Comparison of ENCODE assay signal across 27 mouse cellular contexts in genomic region chr9:45318855-45319254, GRCm38 (mm10). TPM values are rescaled to one million over a fixed set of nuclear protein-coding genes. Genes with fewer than 3 reads are reported as not detected.
A peak's percentile ranks its signal among the peaks of the same experiment; 100 is the strongest.
DNase-seq lines count a peak whose midpoint lies in the region; ATAC-seq and TF ChIP-seq lines count a peak whose summit lies in the region.
"Had no signal": no experiment of that assay in that cellular context is flagged by ENCODE, and none has a peak within 500 bp of the region (broad histone marks: within the 10 kb centered on the region; RNA-seq: fewer than 3 reads in every experiment).

TSS of gene Tmprss13 (plus strand) at chr9:45319100.

- no peaks in the 10 kb centered on the region for H3K4me1 ChIP-seq in lung, adult 2 months (ENCODE audit: control insufficient read depth, insufficient read depth, low read length)
- H3K4me1 ChIP-seq in embryonic facial prominence, embryonic 15.5 days, result peaks cover 11% of the 10 kb centered on the region
- no peaks in the 10 kb centered on the region for H3K4me1 ChIP-seq in forebrain, embryonic 16.5 days (replicated peaks; ENCODE audit: control insufficient read depth, insufficient read depth, low read length)
- H3K4me1 ChIP-seq: liver, embryonic 13.5 days; neural tube, embryonic 15.5 days had no signal

- H3K4me3 ChIP-seq in lung, adult 2 months (replicated peaks; ENCODE audit: extremely low read depth, low read depth, low read length), result no peak within 1 kb of the TSS
- peak within 1 kb of the TSS; percentile 32 for H3K4me3 ChIP-seq in embryonic facial prominence, embryonic 15.5 days (replicated peaks)
- no peak within 1 kb of the TSS for H3K4me3 ChIP-seq in forebrain, embryonic 16.5 days (replicated peaks; ENCODE audit: low read length)
- H3K4me3 ChIP-seq: erythroblast, embryonic 14.5 days; liver, embryonic 13.5 days; myocyte; neural tube, embryonic 15.5 days had no signal

- no peak for ATAC-seq in embryonic facial prominence, embryonic 15.5 days (ENCODE audit: insufficient number of reproducible peaks, low FRiP score, low TSS enrichment, low read depth)
- ATAC-seq in forebrain, embryonic 16.5 days, result no peak
- ATAC-seq: CD4-positive, CD25-positive, alpha-beta regulatory T cell, adult 4 months; forebrain, embryonic 14.5 days had no signal

- peak; percentile 36 for DNase-seq in adrenal gland, postnatal 14 days
- no peak for DNase-seq in adrenal gland, adult 2 months
- peak; percentile 20 for DNase-seq in lung, adult 2 months
- no peak for DNase-seq in lung, postnatal 10 days
- DNase-seq in urinary bladder, postnatal 14 days (ENCODE audit: low spot score), result peak; percentile 80
- DNase-seq in Muller cell, postnatal 12 days (ENCODE audit: inconsistent ontology term), result no peak
- DNase-seq: adrenal gland, postnatal 25 days; cerebellum, adult 2 months; heart, postnatal 14 days; liver, embryonic 13.5 days; midbrain, embryonic 14.5 days; right cerebral cortex, postnatal 4 days had no signal

- peak within 1 kb of the TSS; percentile 29 for H3K4me2 ChIP-seq in embryonic facial prominence, embryonic 15.5 days (replicated peaks)
- H3K4me2 ChIP-seq in forebrain, embryonic 16.5 days (ENCODE audit: low read length), result no peak within 1 kb of the TSS
- H3K4me2 ChIP-seq: heart, embryonic 11.5 days; hindbrain, embryonic 14.5 days; liver, embryonic 13.5 days; neural tube, embryonic 15.5 days had no signal

- no peaks in the 10 kb centered on the region for H3K36me3 ChIP-seq in embryonic facial prominence, embryonic 15.5 days
- no peaks in the 10 kb centered on the region for H3K36me3 ChIP-seq in forebrain, embryonic 16.5 days (ENCODE audit: control insufficient read depth, insufficient read depth)
- H3K36me3 ChIP-seq: liver, embryonic 13.5 days; neural tube, embryonic 15.5 days had no signal

- no peaks in the 10 kb centered on the region for H3K9me3 ChIP-seq in embryonic facial prominence, embryonic 15.5 days (replicated peaks)
- no peaks in the 10 kb centered on the region for H3K9me3 ChIP-seq in forebrain, embryonic 16.5 days (ENCODE audit: control insufficient read depth, low read length)
- H3K9me3 ChIP-seq: liver, embryonic 13.5 days; neural tube, embryonic 15.5 days had no signal

- WGBS in lung, adult 2 months, result 24% methylated on average over 14 of the region's 14 CpGs
- 27% methylated on average over 14 of the region's 14 CpGs for WGBS in embryonic facial prominence, embryonic 15.5 days
- 43% methylated on average over 14 of the region's 14 CpGs for WGBS in forebrain, embryonic 16.5 days

- no peak for TF ChIP-seq POLR2A in lung, adult 2 months (IDR thresholded peaks at IDR 0.05; ENCODE audit: borderline replicate concordance, extremely low read depth, low read depth, low read length)

- H3K9ac ChIP-seq in embryonic facial prominence, embryonic 15.5 days, result no peak within 1 kb of the TSS
- H3K9ac ChIP-seq in forebrain, embryonic 16.5 days (replicated peaks; ENCODE audit: low read depth, low read length), result no peak within 1 kb of the TSS
- H3K9ac ChIP-seq: hindbrain, embryonic 14.5 days; liver, embryonic 13.5 days; neural tube, embryonic 15.5 days had no signal

- no peaks in the 10 kb centered on the region for H3K27me3 ChIP-seq in embryonic facial prominence, embryonic 15.5 days
- no peaks in the 10 kb centered on the region for H3K27me3 ChIP-seq in forebrain, embryonic 16.5 days (replicated peaks; ENCODE audit: control insufficient read depth, insufficient read depth, low read length)
- H3K27me3 ChIP-seq: neural tube, embryonic 15.5 days had no signal

- no peak for TF ChIP-seq CTCF in lung, adult 2 months (IDR thresholded peaks at IDR 0.05; ENCODE audit: insufficient read depth, low read length)

- H3K27ac ChIP-seq in embryonic facial prominence, embryonic 15.5 days (replicated peaks), result 0 out of 2 replicates have a peak within 1 kb of the TSS, but pooled peaks have one; percentile 17
- H3K27ac ChIP-seq in forebrain, embryonic 16.5 days (ENCODE audit: low read length), result no peak within 1 kb of the TSS
- H3K27ac ChIP-seq: hindbrain, embryonic 14.5 days; liver, embryonic 13.5 days; neural tube, embryonic 15.5 days had no signal

RNA-seq across cellular contexts. Expression of gene Tmprss13, which starts in this region (rescaled TPM):
- 0.15 TPM in 1 of 2 replicates, not detected in the other for total RNA-seq in adrenal gland, postnatal 14 days (2021)
- total RNA-seq in adrenal gland, adult 2 months (2021), result under 1 TPM; 0.26 to 0.73 TPM
- 0.15 and 0.31 TPM in 2 replicates for polyA plus RNA-seq in adrenal gland, adult 2 months (2012; rRNA removed)
- 1.1 and 6.6 TPM in 2 replicates for polyA plus RNA-seq in lung, adult 2 months (2012; rRNA removed)
- 10.9 and 11.7 TPM in 2 replicates for polyA plus RNA-seq in embryonic facial prominence, embryonic 15.5 days (2015; fragmentation: Nextera tagmentation; extraction: Ambion mirVana)
- polyA plus RNA-seq in forebrain, embryonic 16.5 days (2015; fragmentation: Nextera tagmentation; extraction: Ambion mirVana), result 0.10 TPM in 1 of 2 replicates, not detected in the other
- total RNA-seq: common myeloid progenitor, adult 5-6 weeks; layer of hippocampus, postnatal 25 days; left cerebral cortex, postnatal 25 days; megakaryocyte progenitor cell, adult 5-6 weeks; MEL had no signal
- polyA plus RNA-seq: cerebellum, adult 2 months; erythroblast, embryonic 14.5 days; hindbrain, embryonic 14.5 days; large intestine, adult 2 months; liver, embryonic 13.5 days; myocyte had no signal

Comparison
In these comparisons a context has a peak if more than half of its experiments do, and no peak if none do; other contexts are left out.
1. DNase-seq: peak in lung, adult 2 months (single experiment) and urinary bladder, postnatal 14 days (single experiment); none in adrenal gland, adult 2 months (single experiment), lung, postnatal 10 days (single experiment) and Muller cell, postnatal 12 days (single experiment).
2. Peak in DNase-seq in adrenal gland, postnatal 14 days; RNA of the gene not detected or under 1 TPM.